Mouse (Mus musculus) heart, embryonic 13.5 days (tissue): ENCODE measurements at regions not wholly inside any gene's neighbourhood (a gene's known extent, or its start where the extent isn't known, plus 50 kb on each side); places are given as distances from the start of the nearest gene placed in this dataset.

ENCODE experiments used
- ATAC-seq: fragments of 200-750 bp; cut with Nextera tagmentation; 2 replicates; pipeline ENCODE4 v1.8.0; 2017; ENCODE audit warnings: moderate TSS enrichment; ENCODE audit not compliant: insufficient number of reproducible peaks, low FRiP score, low TSS enrichment; ENCODE audit errors: extremely low read depth
- H3K27ac ChIP-seq: fragments of 300-500 bp; sonication (generic); replicated peaks from 2 replicates; pipeline ENCODE4 v1.5.1; 2015; ENCODE audit warnings: moderate library complexity, mild to moderate bottlenecking, inconsistent platforms
- H3K27me3 ChIP-seq: fragments of 300-500 bp; sonication (generic); replicated peaks from 2 replicates; pipeline ENCODE4 v1.6.1; 2015; ENCODE audit warnings: mild to moderate bottlenecking, inconsistent platforms
- H3K36me3 ChIP-seq: fragments of 300-500 bp; sonication (generic); 2 replicates; pipeline ENCODE4 v1.6.1; 2015; ENCODE audit warnings: mild to moderate bottlenecking, inconsistent platforms
- H3K4me1 ChIP-seq: fragments of 300-500 bp; sonication (generic); 2 replicates; pipeline ENCODE4 v1.6.1; 2015; ENCODE audit warnings: inconsistent platforms
- H3K4me2 ChIP-seq: fragments of 300-500 bp; sonication (generic); 2 replicates; pipeline ENCODE4 v1.6.1; 2015; ENCODE audit warnings: inconsistent platforms, mild to moderate bottlenecking, moderate library complexity
- H3K4me3 ChIP-seq: fragments of 300-500 bp; sonication (generic); 2 replicates; pipeline ENCODE4 v1.5.1; 2015; ENCODE audit warnings: moderate library complexity, mild to moderate bottlenecking, inconsistent platforms
- H3K9ac ChIP-seq: fragments of 300-500 bp; sonication (generic); 2 replicates; pipeline ENCODE4 v1.6.1; 2015; ENCODE audit warnings: inconsistent platforms, mild to moderate bottlenecking, moderate library complexity
- H3K9me3 ChIP-seq: fragments of 300-500 bp; sonication (generic); 2 replicates; pipeline ENCODE4 v1.6.1; 2016; ENCODE audit warnings: inconsistent platforms
- WGBS: fragments of 180-500 bp; shearing (Covaris S2); methylation state at CpG from one replicate; pipeline ENCODE4 v1.1.7; 2015; ENCODE audit warnings: mixed read lengths; 5-methylcytosine and 5-hydroxymethylcytosine counted together

- no peak for ATAC-seq
- Histone ChIP-seq H3K9ac (no peak overlapping the region), H3K4me3 (no peak overlapping the region)
These were observed 624.1 kb upstream of the Pitx2 start for GRCm38 (mm10) chr3:128575339-128576129.

DNA sequence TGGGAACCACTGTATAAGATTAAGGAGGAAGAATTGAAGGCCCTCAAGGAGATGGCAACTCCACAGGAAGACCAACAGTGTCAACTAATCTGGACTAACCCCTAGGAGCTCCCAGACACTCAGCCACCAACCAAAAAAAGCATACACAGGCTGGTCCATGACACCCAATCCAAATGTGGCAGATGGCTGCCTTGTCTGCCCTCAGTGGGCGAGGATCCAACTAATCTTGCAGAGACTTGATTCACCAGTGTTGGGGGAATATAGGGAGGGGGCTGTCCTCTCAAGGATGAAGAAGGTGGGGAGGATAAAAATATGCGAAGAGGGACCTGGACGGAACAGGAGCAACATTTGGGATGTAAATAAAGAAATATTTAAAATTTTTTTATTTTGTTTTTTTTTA lies 629.1 kb upstream of the Pitx2 start:
- Histone ChIP-seq H3K36me3 (no peaks in the 10 kb centered on the region), H3K4me2 (no peak overlapping the region), H3K4me1 (no peaks in the 10 kb centered on the region), H3K27ac (no peak overlapping the region), H3K9ac (no peak overlapping the region), H3K4me3 (no peak overlapping the region), H3K27me3 (no peaks in the 10 kb centered on the region), H3K9me3 (no peaks in the 10 kb centered on the region)
- ATAC-seq: no peak
- 86% methylated on average over 3 of the region's 3 CpGs for WGBS

More at GRCm38 (mm10) chr3:128575339-128576129, 624.1 kb upstream of the Pitx2 start:
- Histone ChIP-seq H3K36me3 (no peaks in the 10 kb centered on the region), H3K4me2 (no peak overlapping the region), H3K27me3 (no peaks in the 10 kb centered on the region), H3K27ac (no peak overlapping the region), H3K4me1 (no peaks in the 10 kb centered on the region), H3K9me3 (no peaks in the 10 kb centered on the region)
- 37% methylated on average over 2 of the region's 2 CpGs for WGBS

DNA sequence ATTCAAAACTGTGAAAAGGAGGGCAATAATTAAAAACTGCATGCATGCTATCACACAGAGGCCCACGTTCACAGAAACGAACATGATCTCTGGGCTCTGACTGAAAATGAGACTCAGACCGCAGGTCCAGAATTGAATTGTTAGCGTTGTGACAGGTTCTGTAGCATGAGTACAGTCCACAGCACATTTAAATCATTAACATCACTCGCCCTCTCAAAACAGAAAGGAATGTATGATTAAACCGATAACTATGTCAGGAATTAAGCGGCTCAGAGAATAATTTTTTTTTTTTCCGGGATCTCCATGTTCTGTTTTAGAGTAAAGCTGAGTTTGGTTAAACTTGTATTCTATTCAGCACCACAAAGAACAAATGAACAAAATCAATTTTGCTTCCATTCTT lies 634.3 kb upstream of the Pitx2 start:
- WGBS: 61% methylated on average over 8 of the region's 8 CpGs
- Histone ChIP-seq H3K27ac (no peak overlapping the region), H3K9ac (no peak overlapping the region), H3K9me3 (no peaks in the 10 kb centered on the region), H3K27me3 (no peaks in the 10 kb centered on the region), H3K36me3 (no peaks in the 10 kb centered on the region), H3K4me3 (no peak overlapping the region), H3K4me2 (no peak overlapping the region), H3K4me1 (no peaks in the 10 kb centered on the region)
- no peak for ATAC-seq

GRCm38 (mm10) chr3:128546416-128547327 lies 650.5 kb upstream of the Fam241a start:
- Histone ChIP-seq H3K4me2 (no peak overlapping the region), H3K27ac (0 out of 2 replicates have a peak overlapping the region, but pooled peaks have one; percentile 3), H3K9ac (no peak overlapping the region), H3K9me3 (no peaks in the 10 kb centered on the region), H3K27me3 (no peaks in the 10 kb centered on the region), H3K4me1 (peaks cover 6% of the 10 kb centered on the region; the same call in 1 of the 2 replicates), H3K4me3 (no peak overlapping the region), H3K36me3 (no peaks in the 10 kb centered on the region)
- no peak for ATAC-seq
- WGBS: 58% methylated on average over 9 of the region's 9 CpGs

DNA sequence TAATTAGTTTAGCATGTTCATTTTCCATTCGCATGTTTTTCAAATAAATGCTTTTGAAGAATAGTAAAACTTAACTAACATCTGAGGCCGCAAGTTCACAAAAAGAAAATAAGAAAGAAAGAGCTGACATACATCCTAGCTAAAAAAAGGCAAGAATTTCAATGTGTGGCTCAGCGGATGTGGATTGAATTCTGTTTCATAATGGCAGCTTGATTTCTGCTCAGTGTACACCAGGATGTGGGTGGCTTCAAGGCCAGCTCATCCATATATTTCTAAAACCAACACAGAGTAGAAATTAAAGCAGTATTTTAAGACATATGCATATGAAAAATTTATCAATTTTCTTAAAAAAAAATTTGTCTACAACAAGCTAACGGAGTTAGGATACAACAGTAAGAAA lies 629.3 kb upstream of the Fam241a start:
- ATAC-seq: no peak
- H3K36me3 ChIP-seq: no peaks in the 10 kb centered on the region
- no peak overlapping the region for H3K9ac ChIP-seq
- WGBS: 82% methylated on average over 4 of the region's 4 CpGs
- H3K4me3 ChIP-seq: no peak overlapping the region
- no peak overlapping the region for H3K4me2 ChIP-seq
- H3K9me3 ChIP-seq: peaks cover 6% of the 10 kb centered on the region
- no peak overlapping the region for H3K27ac ChIP-seq
- peaks cover 6% of the 10 kb centered on the region for H3K4me1 ChIP-seq
- peaks cover 69% of the 10 kb centered on the region for H3K27me3 ChIP-seq

DNA sequence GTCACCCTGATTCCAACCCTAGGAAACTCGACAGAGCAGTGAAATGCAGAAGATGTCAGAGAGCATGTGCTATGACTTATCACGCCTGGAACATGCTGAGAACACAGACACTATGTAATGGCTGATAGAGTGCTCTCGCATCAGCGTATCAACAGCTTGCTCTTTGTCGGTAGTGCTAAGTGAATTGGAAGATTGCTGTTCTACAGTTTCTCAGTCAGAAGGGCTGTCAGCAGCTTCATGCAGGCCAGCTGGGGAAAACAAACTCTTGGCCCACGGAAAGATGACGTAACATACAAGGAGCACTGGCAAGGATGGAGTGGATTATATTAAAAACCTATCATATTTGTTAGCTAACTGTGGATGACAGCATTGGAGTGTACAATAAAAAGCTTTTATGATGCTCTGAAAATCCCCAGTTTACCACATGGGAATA lies 624.6 kb upstream of the Fam241a start:
- ATAC-seq: peak; percentile 54; the same call in 1 of the 2 replicates

DNA sequence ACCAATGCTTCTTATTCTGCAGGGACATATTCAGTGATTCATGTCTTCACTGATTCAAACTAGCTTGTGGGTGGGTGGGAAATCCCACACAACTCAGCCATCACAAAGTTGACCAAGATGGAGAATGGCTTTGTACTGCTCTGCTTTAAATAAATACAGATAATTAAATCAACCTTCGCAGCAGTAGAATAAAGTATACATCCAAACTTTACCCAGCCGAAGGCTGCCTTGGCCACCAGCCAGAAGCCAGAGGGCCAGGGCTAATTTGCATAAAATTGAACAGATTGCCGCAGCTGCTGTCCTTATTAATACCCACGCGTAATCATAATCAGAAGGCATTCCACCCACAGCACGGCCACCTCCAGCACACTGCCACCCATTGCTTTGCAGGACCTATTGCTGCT lies 623.8 kb upstream of the Fam241a start:
- H3K4me1 ChIP-seq: peaks cover 20% of the 10 kb centered on the region
- peak overlapping the region; percentile 36; the same call in 1 of the 2 replicates for H3K27ac ChIP-seq
- peaks cover 11% of the 10 kb centered on the region for H3K9me3 ChIP-seq
- WGBS: 44% methylated on average over 6 of the region's 6 CpGs
- H3K27me3 ChIP-seq: peaks cover 46% of the 10 kb centered on the region
- H3K36me3 ChIP-seq: no peaks in the 10 kb centered on the region
- no peak overlapping the region for H3K9ac ChIP-seq
- peak overlapping the region; percentile 11; the same call in 1 of the 2 replicates for H3K4me3 ChIP-seq
- peak overlapping the region; percentile 54 for H3K4me2 ChIP-seq
- ATAC-seq: no peak

More for the DNA sequence above, 624.6 kb upstream of the Fam241a start:
- H3K27me3 ChIP-seq: peaks cover 43% of the 10 kb centered on the region
- peak overlapping the region; percentile 11; the same call in 1 of the 2 replicates for H3K4me3 ChIP-seq
- peak overlapping the region; percentile 36; the same call in 1 of the 2 replicates for H3K27ac ChIP-seq
- peaks cover 11% of the 10 kb centered on the region for H3K9me3 ChIP-seq
- peak overlapping the region; percentile 54 for H3K4me2 ChIP-seq
- H3K9ac ChIP-seq: no peak overlapping the region
- WGBS: 23% methylated on average over 7 of the region's 7 CpGs
- H3K4me1 ChIP-seq: peaks cover 20% of the 10 kb centered on the region
- no peaks in the 10 kb centered on the region for H3K36me3 ChIP-seq

DNA sequence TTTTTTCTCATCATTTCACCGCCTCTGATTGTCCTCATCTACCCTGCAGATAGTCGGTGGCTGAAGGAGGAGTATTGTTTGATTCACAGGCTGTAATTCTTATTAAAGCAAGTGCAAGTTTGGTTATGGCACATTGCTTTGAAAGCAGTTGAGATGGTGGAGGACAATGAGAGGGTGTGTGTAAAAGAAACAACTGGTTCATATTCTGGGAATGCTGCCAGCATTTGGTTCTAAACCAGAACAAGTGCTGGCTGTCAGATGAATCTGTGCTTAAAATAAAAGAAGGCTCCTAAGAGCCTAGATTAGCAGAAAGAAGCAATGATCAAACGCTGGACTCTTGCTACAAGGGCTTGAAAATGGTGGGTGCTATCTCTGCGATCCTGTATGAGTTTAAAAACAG lies 622.7 kb upstream of the Fam241a start:
- Histone ChIP-seq H3K9ac (no peak overlapping the region), H3K27ac (peak overlapping the region; percentile 15; the same call in 1 of the 2 replicates), H3K4me3 (no peak overlapping the region), H3K4me1 (peaks cover 20% of the 10 kb centered on the region), H3K9me3 (peaks cover 11% of the 10 kb centered on the region), H3K4me2 (no peak overlapping the region; the same call in 1 of the 2 replicates), H3K27me3 (peaks cover 41% of the 10 kb centered on the region), H3K36me3 (no peaks in the 10 kb centered on the region)
- ATAC-seq: no peak
- WGBS: 28% methylated on average over 4 of the region's 4 CpGs

- Histone ChIP-seq H3K9ac (no peak overlapping the region), H3K4me3 (no peak overlapping the region), H3K9me3 (no peaks in the 10 kb centered on the region), H3K27ac (no peak overlapping the region), H3K27me3 (peaks cover 3% of the 10 kb centered on the region; the same call in 1 of the 2 replicates), H3K4me2 (no peak overlapping the region), H3K36me3 (no peaks in the 10 kb centered on the region), H3K4me1 (no peaks in the 10 kb centered on the region)
- no peak for ATAC-seq
- 50% methylated on average over 3 of the region's 3 CpGs for WGBS
These were observed 575.0 kb upstream of the Fam241a start for GRCm38 (mm10) chr3:128471111-128471510.

- Histone ChIP-seq H3K4me3 (no peak overlapping the region), H3K27me3 (no peaks in the 10 kb centered on the region), H3K36me3 (no peaks in the 10 kb centered on the region), H3K4me1 (no peaks in the 10 kb centered on the region), H3K4me2 (no peak overlapping the region), H3K9ac (no peak overlapping the region), H3K27ac (no peak overlapping the region), H3K9me3 (no peaks in the 10 kb centered on the region)
- ATAC-seq: no peak
These were observed 533.6 kb upstream of the Fam241a start for GRCm38 (mm10) chr3:128429706-128430105.

DNA sequence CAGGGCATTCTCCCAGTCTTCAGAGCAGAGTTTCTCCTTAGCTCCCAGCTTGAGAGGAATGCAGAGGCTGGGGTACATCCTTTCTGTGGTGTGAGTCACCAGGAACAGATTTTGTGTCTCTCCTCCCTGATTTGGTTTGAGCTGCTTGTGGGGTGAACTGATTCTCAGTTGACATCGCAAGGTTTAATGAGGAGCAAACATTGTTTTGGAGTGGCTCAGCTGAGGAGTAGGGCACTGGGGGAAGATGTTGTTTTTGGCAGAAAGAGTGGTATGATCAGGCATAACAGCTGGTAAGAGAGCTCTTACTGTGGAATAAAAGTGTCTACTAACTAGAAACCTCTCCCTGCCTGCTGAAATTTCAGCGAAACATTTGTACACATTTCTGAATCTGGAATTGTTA lies 519.4 kb upstream of the Fam241a start:
- H3K36me3 ChIP-seq: no peaks in the 10 kb centered on the region
- H3K4me2 ChIP-seq: no peak overlapping the region
- ATAC-seq: no peak
- no peaks in the 10 kb centered on the region for H3K27me3 ChIP-seq
- no peak overlapping the region for H3K27ac ChIP-seq
- no peak overlapping the region for H3K4me3 ChIP-seq
- no peaks in the 10 kb centered on the region for H3K9me3 ChIP-seq
- no peaks in the 10 kb centered on the region for H3K4me1 ChIP-seq
- WGBS: 77% methylated on average over 2 of the region's 2 CpGs
- no peak overlapping the region for H3K9ac ChIP-seq
